8 mouse cellular contexts compared by ENCODE assay signal in genomic region chr6:49319595-49320315, GRCm38 (mm10). TPM values are rescaled to one million over a fixed set of nuclear protein-coding genes. Genes with fewer than 3 reads are reported as not detected.
DNase-seq lines count a peak whose midpoint lies in the region; ATAC-seq and TF ChIP-seq lines count a peak whose summit lies in the region.

No protein-coding gene starts in this region.

- no peaks in the 10 kb centered on the region for H3K36me3 ChIP-seq in heart, embryonic 11.5 days (ENCODE audit: control insufficient read depth, insufficient read depth, low read length)
- no peaks in the 10 kb centered on the region for H3K36me3 ChIP-seq in intestine, postnatal 0 days (ENCODE audit: control insufficient read depth, insufficient read depth)
- no peaks in the 10 kb centered on the region for H3K36me3 ChIP-seq in midbrain, embryonic 16.5 days (ENCODE audit: control insufficient read depth, insufficient read depth, low read length)

- no peaks in the 10 kb centered on the region for H3K27me3 ChIP-seq in heart, embryonic 11.5 days (ENCODE audit: control insufficient read depth, insufficient read depth, low read length)
- H3K27me3 ChIP-seq in intestine, postnatal 0 days (replicated peaks; ENCODE audit: control insufficient read depth, insufficient read depth, low read length): no peaks in the 10 kb centered on the region
- H3K27me3 ChIP-seq in midbrain, embryonic 16.5 days (ENCODE audit: control insufficient read depth, insufficient read depth, low read depth, low read length): no peaks in the 10 kb centered on the region

- H3K4me3 ChIP-seq in heart, embryonic 11.5 days (ENCODE audit: low read depth, low read length): peak overlapping the region; percentile 72
- H3K4me3 ChIP-seq in intestine, postnatal 0 days (ENCODE audit: low read depth, low read length): peak overlapping the region; percentile 68
- H3K4me3 ChIP-seq in midbrain, embryonic 16.5 days (ENCODE audit: low read depth, low read length): peak overlapping the region; percentile 84

- TF ChIP-seq CTCF in intestine, postnatal 0 days (IDR thresholded peaks at IDR 0.05; ENCODE audit: low read depth): no peak

- no peak for DNase-seq in heart, adult 18-20 months
- DNase-seq in 416B (ENCODE audit: low read depth) (peak; percentile 68), adipocyte (ENCODE audit: low spot score) (no peak)
- peak; percentile 49 for DNase-seq in embryo, embryonic 10.5 days (ENCODE audit: low spot score)
- no peak for DNase-seq in ovary, postnatal 36 days (ENCODE audit: low spot score)

- no peak for ATAC-seq in heart, embryonic 11.5 days (replicated peaks; ENCODE audit: insufficient number of reproducible peaks, low FRiP score, low TSS enrichment)
- ATAC-seq in intestine, postnatal 0 days: no peak
- peak; percentile 49 for ATAC-seq in midbrain, embryonic 16.5 days

- H3K9me3 ChIP-seq in heart, embryonic 11.5 days (replicated peaks; ENCODE audit: control insufficient read depth, low read length): no peaks in the 10 kb centered on the region
- H3K9me3 ChIP-seq in intestine, postnatal 0 days (ENCODE audit: control insufficient read depth): no peaks in the 10 kb centered on the region
- H3K9me3 ChIP-seq in midbrain, embryonic 16.5 days (replicated peaks; ENCODE audit: control insufficient read depth, low read length, poor library complexity, severe bottlenecking): no peaks in the 10 kb centered on the region

- H3K9ac ChIP-seq in heart, embryonic 11.5 days (ENCODE audit: low read depth, low read length): peak overlapping the region; percentile 85
- H3K9ac ChIP-seq in intestine, postnatal 0 days (ENCODE audit: low read depth, low read length): peak overlapping the region; percentile 50
- peak overlapping the region; percentile 90 for H3K9ac ChIP-seq in midbrain, embryonic 16.5 days (ENCODE audit: low read depth, low read length)

- H3K4me2 ChIP-seq in heart, embryonic 11.5 days: peak overlapping the region; percentile 83
- H3K4me2 ChIP-seq in intestine, postnatal 0 days (replicated peaks; ENCODE audit: low read depth): peak overlapping the region; percentile 66
- peak overlapping the region; percentile 65 for H3K4me2 ChIP-seq in midbrain, embryonic 16.5 days (ENCODE audit: low read length)

- H3K27ac ChIP-seq in heart, embryonic 11.5 days (ENCODE audit: low read depth, low read length): peak overlapping the region; percentile 76
- peak overlapping the region; percentile 70 for H3K27ac ChIP-seq in intestine, postnatal 0 days (ENCODE audit: low read depth, low read length)
- H3K27ac ChIP-seq in midbrain, embryonic 16.5 days (ENCODE audit: low read length): peak overlapping the region; percentile 90

- 15% methylated on average over 13 of the region's 13 CpGs for WGBS in heart, embryonic 11.5 days (ENCODE audit: insufficient replicate concordance)
- WGBS in intestine, postnatal 0 days: 14% methylated on average over 13 of the region's 13 CpGs
- 12% methylated on average over 13 of the region's 13 CpGs for WGBS in midbrain, embryonic 16.5 days

- peaks cover 7% of the 10 kb centered on the region for H3K4me1 ChIP-seq in heart, embryonic 11.5 days (ENCODE audit: control insufficient read depth, insufficient read depth, low read length)
- 0 out of 2 replicates have a peak, but pooled peaks cover 2% of the 10 kb centered on the region for H3K4me1 ChIP-seq in intestine, postnatal 0 days (replicated peaks; ENCODE audit: control insufficient read depth, insufficient read depth, low read length)
- peaks cover 11% of the 10 kb centered on the region for H3K4me1 ChIP-seq in midbrain, embryonic 16.5 days (ENCODE audit: control insufficient read depth, insufficient read depth, low read length)

RNA-seq across cellular contexts. Expression of gene Ccdc126, which starts 0.7 kb away (rescaled TPM):
- 7.1 and 7.9 TPM in 2 replicates for polyA plus RNA-seq in heart, embryonic 11.5 days (2014; fragmentation: Nextera tagmentation; extraction: Ambion mirVana)
- 1 to 10 TPM; 5.2 TPM for total RNA-seq in heart, adult 18-20 months (2021)
- polyA plus RNA-seq in intestine, postnatal 0 days (2015; fragmentation: Nextera tagmentation; extraction: Ambion mirVana): 7.7 and 9.2 TPM in 2 replicates
- polyA plus RNA-seq in midbrain, embryonic 16.5 days (2015; fragmentation: Nextera tagmentation; extraction: Ambion mirVana): 10.5 and 11.5 TPM in 2 replicates

RNA-seq across cellular contexts. Expression of gene Fam221a, which starts 47.8 kb away (rescaled TPM):
- polyA plus RNA-seq in heart, embryonic 11.5 days (2014; fragmentation: Nextera tagmentation; extraction: Ambion mirVana): 4.6 and 5.7 TPM in 2 replicates
- total RNA-seq in heart, adult 18-20 months (2021): under 1 TPM in 1 of 2 experiments, not detected in 1; 0.77 TPM
- polyA plus RNA-seq in intestine, postnatal 0 days (2015; fragmentation: Nextera tagmentation; extraction: Ambion mirVana): 3.2 and 4.0 TPM in 2 replicates
- 4.3 and 5.9 TPM in 2 replicates for polyA plus RNA-seq in midbrain, embryonic 16.5 days (2015; fragmentation: Nextera tagmentation; extraction: Ambion mirVana)

RNA-seq across cellular contexts. Expression of gene Tra2a, which starts 55.9 kb away (rescaled TPM):
- 27.3 and 40.4 TPM in 2 replicates for polyA plus RNA-seq in heart, embryonic 11.5 days (2014; fragmentation: Nextera tagmentation; extraction: Ambion mirVana)
- total RNA-seq in heart, adult 18-20 months (2021): 10 to 100 TPM; 26.2 to 29.9 TPM
- 30.2 and 30.5 TPM in 2 replicates for polyA plus RNA-seq in intestine, postnatal 0 days (2015; fragmentation: Nextera tagmentation; extraction: Ambion mirVana)
- 105 and 141 TPM in 2 replicates for polyA plus RNA-seq in midbrain, embryonic 16.5 days (2015; fragmentation: Nextera tagmentation; extraction: Ambion mirVana)

Comparison
In these comparisons a context has a peak if more than half of its experiments do, and no peak if none do; other contexts are left out.
1. DNase-seq: peak in 416B (single experiment) and embryo, embryonic 10.5 days (single experiment); none in heart, adult 18-20 months (0 of 2), adipocyte (single experiment) and ovary, postnatal 36 days (single experiment).
2. Peak in every context shown above with its lines, with median percentiles within 50 percentile points of each other: H3K27ac ChIP-seq, H3K4me2 ChIP-seq, H3K4me3 ChIP-seq and H3K9ac ChIP-seq.